Mouse (Mus musculus) myocyte (in vitro differentiated cells): ENCODE measurements at regions not wholly inside any gene's neighbourhood (a gene's known extent, or its start where the extent isn't known, plus 50 kb on each side); places are given as distances from the start of the nearest gene placed in this dataset.

Experiments
- MAX ChIP-seq: IDR thresholded peaks from one replicate; pipeline ENCODE4 v1.6.1; 2011; ENCODE audit warnings: low read depth, mild to moderate bottlenecking, control low read depth
- MYOD1 ChIP-seq, 3 experiments: IDR thresholded peaks; one replicate each; pipeline ENCODE4 v1.6.1; 2011; ENCODE audit warnings: control low read depth in 2 of 3, low read depth in 2 of 3, mild to moderate bottlenecking in 2 of 3, moderate library complexity in 1 of 3; ENCODE audit not compliant: insufficient read length in 2 of 3, control insufficient read depth in 1 of 3

GRCm38 (mm10) chr2:19714025-19714424 lies 56.5 kb downstream of the Otud1 start:
- no peak for TF ChIP-seq MYOD1 (IDR thresholded peaks at IDR 0.05; ENCODE audit: control insufficient read depth in 1 of 3, insufficient read length in 2 of 3, low read depth in 2 of 3)
- TF ChIP-seq MAX: no peak
